Mouse (Mus musculus) neutrophil, adult 5-6 weeks (primary cell): Measurements from ENCODE around the gene Eaf2. TPM values are rescaled to one million over a fixed set of nuclear protein-coding genes. Genes with fewer than 3 reads are reported as not detected.
A peak's percentile ranks its signal among the peaks of the same experiment; 100 is the strongest.
"Not testable (repeated sequence)": the region's sequence is repeated elsewhere in the genome, so short reads cannot be mapped to it uniquely, and the experiment has no call there.

ENCODE experiments used
- ATAC-seq: fragments of 151-379, 151-347 bp; 2 replicates; pipeline ENCODE4 v1.8.0; 2017; ENCODE audit warnings: mild to moderate bottlenecking, moderate TSS enrichment; ENCODE audit not compliant: insufficient number of reproducible peaks, poor library complexity, low FRiP score, severe bottlenecking; ENCODE audit errors: extremely low read depth
- total RNA-seq: library from RNA; stranded (forward); fragments of 200-1000 nt; gene quantifications from 2 replicates; pipeline ENCODE4 v1.2.3, GENCODE M21; 2017

Eaf2 gene
- total RNA-seq, 1 experiment from 2014 or later: 5.0 TPM

GRCm38 (mm10) chr16:36869442-36869841 lies 5.4 kb downstream of the Eaf2 start:
- ATAC-seq: no peak

- ATAC-seq: no peak
These were observed 11.2 kb downstream of the Eaf2 start for GRCm38 (mm10) chr16:36863585-36863984.

GRCm38 (mm10) chr16:36851202-36851601 lies 23.6 kb downstream of the Eaf2 start:
- ATAC-seq: no peak

GRCm38 (mm10) chr16:36846894-36847293 lies 27.9 kb downstream of the Eaf2 start:
- ATAC-seq: not testable (repeated sequence)

- ATAC-seq: no peak
These were observed 46.0 kb downstream of the Eaf2 start for GRCm38 (mm10) chr16:36828820-36829219.

GRCm38 (mm10) chr16:36828054-36828786 lies 46.6 kb downstream of the Eaf2 start, which contains the start of gene Iqcb1:
TSS of gene Iqcb1 (plus strand) at chr16:36828385.
- peak; percentile 88 for ATAC-seq

- ATAC-seq: peak; percentile 27
These were observed 47.2 kb downstream of the Eaf2 start for GRCm38 (mm10) chr16:36827611-36828053.

- peak; percentile 61; the same call in 1 of the 2 replicates for ATAC-seq
These were observed 53.3 kb downstream of the Eaf2 start for GRCm38 (mm10) chr16:36821474-36821873.

- ATAC-seq: no peak
These were observed 54.1 kb downstream of the Eaf2 start for GRCm38 (mm10) chr16:36820747-36821146.

GRCm38 (mm10) chr16:36820016-36820415 lies 54.8 kb downstream of the Eaf2 start:
- no peak for ATAC-seq

- ATAC-seq: peak; percentile 97
These were observed 57.4 kb downstream of the Eaf2 start for GRCm38 (mm10) chr16:36817321-36817926.

- no peak for ATAC-seq
These were observed 57.9 kb downstream of the Eaf2 start for GRCm38 (mm10) chr16:36816916-36817315.

- ATAC-seq: no peak
These were observed 61.1 kb downstream of the Eaf2 start for GRCm38 (mm10) chr16:36813680-36814079.

GRCm38 (mm10) chr16:36808616-36809015 lies 66.2 kb downstream of the Eaf2 start:
- ATAC-seq: no peak

- no peak for ATAC-seq
These were observed 72.4 kb downstream of the Eaf2 start for GRCm38 (mm10) chr16:36802361-36802760.

GRCm38 (mm10) chr16:36798334-36798733 lies 76.5 kb downstream of the Eaf2 start:
- no peak for ATAC-seq

- ATAC-seq: no peak
These were observed 79.8 kb downstream of the Eaf2 start for GRCm38 (mm10) chr16:36794976-36795375.

- ATAC-seq: no peak
These were observed 84.6 kb downstream of the Eaf2 start for GRCm38 (mm10) chr16:36790166-36790565.

GRCm38 (mm10) chr16:36786466-36786865 lies 88.3 kb downstream of the Eaf2 start:
- ATAC-seq: no peak

- ATAC-seq: no peak
These were observed 90.0 kb downstream of the Eaf2 start, which contains the start of gene Slc15a2 for GRCm38 (mm10) chr16:36784594-36785313. TSS of gene Slc15a2 (minus strand) at chr16:36784962.
